Mouse (Mus musculus) liver, embryonic 16.5 days (tissue): Measurements from ENCODE around the gene Gps1. TPM values are rescaled to one million over a fixed set of nuclear protein-coding genes. Genes with fewer than 3 reads are reported as not detected.

ENCODE experiments used
- ATAC-seq: fragments of 200-750 bp; cut with Nextera tagmentation; 2 replicates; pipeline ENCODE4 v1.8.0; 2017; ENCODE audit warnings: low read depth, mild to moderate bottlenecking, moderate number of reproducible peaks, moderate library complexity
- H3K27ac ChIP-seq: fragments of 300-500 bp; sonication (generic); 2 replicates; pipeline ENCODE4 v1.5.1; 2014; ENCODE audit warnings: mild to moderate bottlenecking, low read length
- H3K27me3 ChIP-seq: fragments of 300-500 bp; sonication (generic); 2 replicates; pipeline ENCODE4 v1.6.1; 2014; ENCODE audit warnings: low read depth, low read length, mixed read lengths; ENCODE audit not compliant: control insufficient read depth, insufficient read depth
- H3K36me3 ChIP-seq: fragments of 300-500 bp; sonication (generic); 2 replicates; pipeline ENCODE4 v1.6.1; 2014; ENCODE audit warnings: mild to moderate bottlenecking; ENCODE audit not compliant: control insufficient read depth, insufficient read depth
- H3K4me1 ChIP-seq: fragments of 300-500 bp; sonication (generic); 2 replicates; pipeline ENCODE4 v1.6.1; 2014; ENCODE audit warnings: low read depth, low read length, mixed read lengths; ENCODE audit not compliant: control insufficient read depth
- H3K4me2 ChIP-seq: fragments of 300-500 bp; sonication (generic); 2 replicates; pipeline ENCODE4 v1.6.1; 2014; ENCODE audit warnings: low read depth, low read length, mixed read lengths
- H3K4me3 ChIP-seq: fragments of 300-500 bp; sonication (generic); 2 replicates; pipeline ENCODE4 v1.5.1; 2014; ENCODE audit warnings: low read depth, mild to moderate bottlenecking, low read length
- H3K9ac ChIP-seq: fragments of 300-500 bp; sonication (generic); 2 replicates; pipeline ENCODE4 v1.6.1; 2014; ENCODE audit warnings: low read depth, low read length
- H3K9me3 ChIP-seq: fragments of 300-500 bp; sonication (generic); replicated peaks from 2 replicates; pipeline ENCODE4 v1.6.1; 2016; ENCODE audit warnings: low read length; ENCODE audit not compliant: control insufficient read depth
- WGBS: fragments of 180-500 bp; shearing (Covaris S2); extraction: QIAGEN DNeasy Blood & Tissue Kit; methylation state at CpG from one replicate; pipeline ENCODE4 v1.1.7; 2014; ENCODE audit not compliant: insufficient replicate concordance; 5-methylcytosine and 5-hydroxymethylcytosine counted together
- polyA plus RNA-seq: library from polyadenylated mRNA; unstranded; fragments of >200 nt; fragmentation: Nextera tagmentation; extraction: Ambion mirVana; gene quantifications from 2 replicates; pipeline ENCODE4 v1.2.1, GENCODE M21; 2015

The Gps1 gene
- polyA plus RNA-seq, 1 experiment from 2014 or later, result 61.6 TPM

GRCm38 (mm10) chr11:120795756-120796613, 11.9 kb downstream of the Gps1 start, which contains the start of gene Dus1l:
Gene Dus1l (minus strand): TSS chr11:120796403.
- Histone ChIP-seq H3K4me3 (peak within 1 kb of the TSS; percentile 84), H3K27ac (peak within 1 kb of the TSS; percentile 14), H3K9me3 (no peaks in the 10 kb centered on the region), H3K27me3 (no peaks in the 10 kb centered on the region), H3K4me2 (peak within 1 kb of the TSS; percentile 79), H3K4me1 (peaks cover 19% of the 10 kb centered on the region), H3K9ac (peak within 1 kb of the TSS; percentile 81), H3K36me3 (peaks cover 20% of the 10 kb centered on the region)
- peak; percentile 93 for ATAC-seq
- under 1% methylated on average over 59 of the region's 59 CpGs for WGBS

- peaks cover 16% of the 10 kb centered on the region for H3K36me3 ChIP-seq
- peak overlapping the region; percentile 81 for H3K9ac ChIP-seq
- H3K4me3 ChIP-seq, result peak overlapping the region; percentile 84
- WGBS, result 24% methylated on average over 8 of the region's 8 CpGs
- no peaks in the 10 kb centered on the region for H3K9me3 ChIP-seq
- H3K27me3 ChIP-seq, result no peaks in the 10 kb centered on the region
- H3K4me2 ChIP-seq, result peak overlapping the region; percentile 79
- peaks cover 19% of the 10 kb centered on the region for H3K4me1 ChIP-seq
- ATAC-seq, result peak; percentile 7; the same call in 1 of the 2 replicates
- H3K27ac ChIP-seq, result peak overlapping the region; percentile 14; the same call in 1 of the 2 replicates
Observed at GRCm38 (mm10) chr11:120796614-120796946, 12.5 kb downstream of the Gps1 start.

- Histone ChIP-seq H3K9ac (no peak overlapping the region), H3K4me3 (no peak overlapping the region), H3K27me3 (no peaks in the 10 kb centered on the region), H3K9me3 (no peaks in the 10 kb centered on the region), H3K4me1 (peaks cover 19% of the 10 kb centered on the region), H3K27ac (no peak overlapping the region), H3K36me3 (no peaks in the 10 kb centered on the region), H3K4me2 (no peak overlapping the region)
- 35% methylated on average over 3 of the region's 3 CpGs for WGBS
- no peak for ATAC-seq
Observed at GRCm38 (mm10) chr11:120798244-120798643, 14.2 kb downstream of the Gps1 start.

- Histone ChIP-seq H3K4me2 (no peak overlapping the region), H3K27me3 (no peaks in the 10 kb centered on the region), H3K27ac (no peak overlapping the region), H3K4me3 (no peak overlapping the region), H3K9ac (no peak overlapping the region), H3K4me1 (peaks cover 19% of the 10 kb centered on the region), H3K36me3 (no peaks in the 10 kb centered on the region), H3K9me3 (no peaks in the 10 kb centered on the region)
- WGBS, result 37% methylated on average over 6 of the region's 6 CpGs
- ATAC-seq, result no peak
Observed at GRCm38 (mm10) chr11:120799316-120799890, 15.3 kb downstream of the Gps1 start.

- Histone ChIP-seq H3K27ac (no peak overlapping the region), H3K36me3 (no peaks in the 10 kb centered on the region), H3K4me1 (peaks cover 13% of the 10 kb centered on the region), H3K4me3 (no peak overlapping the region), H3K4me2 (no peak overlapping the region), H3K9me3 (no peaks in the 10 kb centered on the region), H3K27me3 (no peaks in the 10 kb centered on the region), H3K9ac (no peak overlapping the region)
- ATAC-seq, result peak; percentile 39; the same call in 1 of the 2 replicates
- 12% methylated on average over 10 of the region's 10 CpGs for WGBS
Observed at GRCm38 (mm10) chr11:120800061-120800904, 16.2 kb downstream of the Gps1 start.

GRCm38 (mm10) chr11:120804274-120804673, 20.2 kb downstream of the Gps1 start:
- Histone ChIP-seq H3K4me2 (no peak overlapping the region), H3K9ac (no peak overlapping the region), H3K36me3 (peaks cover 20% of the 10 kb centered on the region), H3K9me3 (no peaks in the 10 kb centered on the region), H3K4me3 (no peak overlapping the region), H3K27me3 (no peaks in the 10 kb centered on the region), H3K4me1 (peaks cover 4% of the 10 kb centered on the region), H3K27ac (no peak overlapping the region)
- 64% methylated on average over 7 of the region's 7 CpGs for WGBS
- no peak for ATAC-seq

GRCm38 (mm10) chr11:120804769-120805168, 20.7 kb downstream of the Gps1 start:
- H3K27ac ChIP-seq, result no peak overlapping the region
- no peaks in the 10 kb centered on the region for H3K27me3 ChIP-seq
- ATAC-seq, result no peak
- H3K9ac ChIP-seq, result no peak overlapping the region
- WGBS, result 64% methylated on average over 4 of the region's 4 CpGs
- peaks cover 4% of the 10 kb centered on the region for H3K4me1 ChIP-seq
- H3K9me3 ChIP-seq, result no peaks in the 10 kb centered on the region
- peaks cover 25% of the 10 kb centered on the region for H3K36me3 ChIP-seq
- H3K4me2 ChIP-seq, result no peak overlapping the region
- no peak overlapping the region for H3K4me3 ChIP-seq

- Histone ChIP-seq H3K27ac (no peak overlapping the region), H3K4me1 (no peaks in the 10 kb centered on the region), H3K4me2 (no peak overlapping the region), H3K36me3 (peaks cover 34% of the 10 kb centered on the region), H3K9me3 (no peaks in the 10 kb centered on the region), H3K9ac (no peak overlapping the region), H3K27me3 (no peaks in the 10 kb centered on the region), H3K4me3 (no peak overlapping the region)
- 65% methylated on average over 7 of the region's 7 CpGs for WGBS
- ATAC-seq, result no peak
Observed at GRCm38 (mm10) chr11:120805375-120806298, 21.6 kb downstream of the Gps1 start.
